Mouse (Mus musculus) limb, embryonic 14.5 days (tissue): ENCODE data around the gene Parp16. TPM values are rescaled to one million over a fixed set of nuclear protein-coding genes. Genes with fewer than 3 reads are reported as not detected.

Experiments
- ATAC-seq: fragments of 200-750 bp; cut with Nextera tagmentation; 2 replicates; pipeline ENCODE4 v1.8.0; 2017; ENCODE audit warnings: low read depth, moderate number of reproducible peaks, moderate TSS enrichment; ENCODE audit not compliant: low FRiP score
- DNase-seq: peaks from one replicate; pipeline ENCODE4 v3.0.0-alpha.2; 2015; ENCODE audit warnings: low spot score
- H3K27ac ChIP-seq: fragments of 300-500 bp; sonication (generic); replicated peaks from 2 replicates; pipeline ENCODE4 v1.5.1; 2014; ENCODE audit warnings: low read depth, mild to moderate bottlenecking, low read length, moderate library complexity, mixed read lengths
- H3K27me3 ChIP-seq: fragments of 300-500 bp; sonication (generic); 2 replicates; pipeline ENCODE4 v1.6.1; 2014; ENCODE audit warnings: low read length, mixed read lengths; ENCODE audit not compliant: control insufficient read depth, insufficient read depth
- H3K36me3 ChIP-seq: fragments of 300-500 bp; sonication (generic); 2 replicates; pipeline ENCODE4 v1.6.1; 2014; ENCODE audit warnings: mild to moderate bottlenecking, low read length, moderate library complexity, mixed read lengths; ENCODE audit not compliant: control insufficient read depth, insufficient read depth
- H3K4me1 ChIP-seq: fragments of 300-500 bp; sonication (generic); 2 replicates; pipeline ENCODE4 v1.6.1; 2014; ENCODE audit warnings: antibody characterized with exemption, low read length, mixed read lengths; ENCODE audit not compliant: control insufficient read depth, insufficient read depth
- H3K4me2 ChIP-seq: fragments of 300-500 bp; sonication (generic); replicated peaks from 2 replicates; pipeline ENCODE4 v1.6.1; 2014; ENCODE audit warnings: low read depth, mild to moderate bottlenecking, low read length, moderate library complexity; ENCODE audit not compliant: severe bottlenecking
- H3K4me3 ChIP-seq: fragments of 300-500 bp; sonication (generic); replicated peaks from 2 replicates; pipeline ENCODE4 v1.5.1; 2014; ENCODE audit warnings: low read length
- H3K9ac ChIP-seq: fragments of 300-500 bp; sonication (generic); 2 replicates; pipeline ENCODE4 v1.6.1; 2014; ENCODE audit warnings: mild to moderate bottlenecking, low read depth, low read length, moderate library complexity; ENCODE audit not compliant: severe bottlenecking
- H3K9me3 ChIP-seq: fragments of 300-500 bp; sonication (generic); 2 replicates; pipeline ENCODE4 v1.6.1; 2016; ENCODE audit warnings: low read length; ENCODE audit not compliant: control insufficient read depth
- POLR2A ChIP-seq: fragments of 200-500 bp; IDR thresholded peaks from 2 replicates; pipeline ENCODE4 v1.8.0; 2012; ENCODE audit warnings: inconsistent platforms, mild to moderate bottlenecking, moderate library complexity, borderline replicate concordance; ENCODE audit not compliant: insufficient read depth, insufficient read length; ENCODE audit errors: extremely low read depth
- WGBS: fragments of 180-500 bp; shearing (Covaris S2); extraction: QIAGEN DNeasy Blood & Tissue Kit; methylation state at CpG from one replicate; pipeline ENCODE4 v1.1.7; 2014; 5-methylcytosine and 5-hydroxymethylcytosine counted together
- polyA plus RNA-seq, 2 experiments: library from polyadenylated mRNA; depleted of rRNA in 1 of 2; stranded (reverse) in 1 of 2; unstranded in 1 of 2; fragments of >200 nt; fragmentation: Nextera tagmentation in 1 of 2; extraction: Ambion mirVana in 1 of 2; gene quantifications; 2 replicates each; pipeline versions ENCODE4 v1.2.1 to v1.2.3; 2012 to 2014

The Parp16 gene
- polyA plus RNA-seq, 2 experiments = 7.6 TPM

GRCm38 (mm10) chr9:65175234-65175938, 19.8 kb upstream of the Parp16 start:
- WGBS = 24% methylated on average over 5 of the region's 5 CpGs
- no peak overlapping the region for H3K4me3 ChIP-seq
- H3K4me2 ChIP-seq = no peak overlapping the region
- H3K9ac ChIP-seq = no peak overlapping the region
- DNase-seq (no peak), ATAC-seq (no peak)
- no peak overlapping the region for H3K27ac ChIP-seq
- no peaks in the 10 kb centered on the region for H3K36me3 ChIP-seq
- no peaks in the 10 kb centered on the region for H3K9me3 ChIP-seq
- H3K27me3 ChIP-seq = peaks cover 29% of the 10 kb centered on the region
- no peak for TF ChIP-seq POLR2A
- H3K4me1 ChIP-seq = peaks cover 14% of the 10 kb centered on the region

- H3K36me3 ChIP-seq = no peaks in the 10 kb centered on the region
- H3K4me3 ChIP-seq = no peak overlapping the region
- no peak overlapping the region for H3K9ac ChIP-seq
- no peak for TF ChIP-seq POLR2A
- H3K27me3 ChIP-seq = peaks cover 29% of the 10 kb centered on the region
- H3K27ac ChIP-seq = no peak overlapping the region
- 32% methylated on average over 9 of the region's 9 CpGs for WGBS
- no peaks in the 10 kb centered on the region for H3K9me3 ChIP-seq
- no peak for DNase-seq
- H3K4me1 ChIP-seq = peaks cover 15% of the 10 kb centered on the region
- no peak overlapping the region for H3K4me2 ChIP-seq
- ATAC-seq = no peak
Measured at GRCm38 (mm10) chr9:65175939-65176871, 18.9 kb upstream of the Parp16 start.

GRCm38 (mm10) chr9:65177497-65177896, 17.7 kb upstream of the Parp16 start:
- ATAC-seq = no peak

GRCm38 (mm10) chr9:65177912-65178311, 17.2 kb upstream of the Parp16 start:
- no peak overlapping the region for H3K4me3 ChIP-seq
- no peak for TF ChIP-seq POLR2A
- no peaks in the 10 kb centered on the region for H3K36me3 ChIP-seq
- H3K27me3 ChIP-seq = peaks cover 23% of the 10 kb centered on the region
- no peak overlapping the region for H3K27ac ChIP-seq
- H3K4me1 ChIP-seq = peaks cover 15% of the 10 kb centered on the region
- no peaks in the 10 kb centered on the region for H3K9me3 ChIP-seq
- 62% methylated on average over 10 of the region's 10 CpGs for WGBS
- no peak overlapping the region for H3K9ac ChIP-seq
- DNase-seq (no peak), ATAC-seq (no peak)
- no peak overlapping the region for H3K4me2 ChIP-seq

More at GRCm38 (mm10) chr9:65177497-65177896, 17.7 kb upstream of the Parp16 start:
- no peak for DNase-seq
- H3K9ac ChIP-seq = no peak overlapping the region
- no peak for TF ChIP-seq POLR2A
- H3K4me2 ChIP-seq = no peak overlapping the region
- H3K27me3 ChIP-seq = peaks cover 27% of the 10 kb centered on the region
- H3K9me3 ChIP-seq = no peaks in the 10 kb centered on the region
- no peak overlapping the region for H3K4me3 ChIP-seq
- WGBS = 69% methylated on average over 3 of the region's 3 CpGs
- no peak overlapping the region for H3K27ac ChIP-seq
- peaks cover 15% of the 10 kb centered on the region for H3K4me1 ChIP-seq
- no peaks in the 10 kb centered on the region for H3K36me3 ChIP-seq

GRCm38 (mm10) chr9:65178336-65179213, 16.6 kb upstream of the Parp16 start:
- no peak for TF ChIP-seq POLR2A
- Histone ChIP-seq H3K4me2 (0 out of 2 replicates have a peak overlapping the region, but pooled peaks have one; percentile 5), H3K4me3 (no peak overlapping the region), H3K27ac (no peak overlapping the region), H3K27me3 (peaks cover 18% of the 10 kb centered on the region), H3K4me1 (peaks cover 15% of the 10 kb centered on the region), H3K9ac (peak overlapping the region; percentile 28; the same call in 1 of the 2 replicates), H3K9me3 (no peaks in the 10 kb centered on the region), H3K36me3 (no peaks in the 10 kb centered on the region)
- DNase-seq = no peak
- 11% methylated on average over 22 of the region's 22 CpGs for WGBS
- peak; percentile 42; the same call in 1 of the 2 replicates for ATAC-seq
